Mouse (Mus musculus): Measurements from ENCODE around the gene Ttll1. TPM values are rescaled to one million over a fixed set of nuclear protein-coding genes. Genes with fewer than 3 reads are reported as not detected.
"Not testable (repeated sequence)": the region's sequence is repeated elsewhere in the genome, so short reads cannot be mapped to it uniquely, and the experiment has no call there.

The Ttll1 gene
- total RNA-seq, 1 experiment from 2014 or later = 8.5 TPM

DNA sequence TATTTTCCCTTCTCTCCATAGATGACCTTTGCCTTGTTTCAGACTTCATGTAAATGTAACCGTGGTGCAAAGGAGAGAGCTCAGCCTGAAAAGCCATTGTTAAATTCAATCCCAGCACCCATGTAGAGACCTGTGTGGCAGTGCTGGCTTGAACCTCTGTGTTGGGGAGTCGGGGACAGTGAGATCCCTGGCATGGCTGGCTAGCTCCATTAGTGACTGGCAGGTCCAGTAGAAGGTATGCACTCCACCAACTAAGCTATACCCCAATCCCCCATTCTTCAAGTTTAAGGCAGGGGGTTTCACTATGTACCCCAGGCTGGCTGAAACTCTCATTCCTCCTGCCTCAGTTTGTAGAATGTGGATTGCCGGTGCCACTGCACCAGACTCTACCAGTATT, 13.6 kb upstream of the Ttll1 start:
- no peak for ATAC-seq (replicated peaks; ENCODE audit: low read depth, poor library complexity, severe bottlenecking)

DNA sequence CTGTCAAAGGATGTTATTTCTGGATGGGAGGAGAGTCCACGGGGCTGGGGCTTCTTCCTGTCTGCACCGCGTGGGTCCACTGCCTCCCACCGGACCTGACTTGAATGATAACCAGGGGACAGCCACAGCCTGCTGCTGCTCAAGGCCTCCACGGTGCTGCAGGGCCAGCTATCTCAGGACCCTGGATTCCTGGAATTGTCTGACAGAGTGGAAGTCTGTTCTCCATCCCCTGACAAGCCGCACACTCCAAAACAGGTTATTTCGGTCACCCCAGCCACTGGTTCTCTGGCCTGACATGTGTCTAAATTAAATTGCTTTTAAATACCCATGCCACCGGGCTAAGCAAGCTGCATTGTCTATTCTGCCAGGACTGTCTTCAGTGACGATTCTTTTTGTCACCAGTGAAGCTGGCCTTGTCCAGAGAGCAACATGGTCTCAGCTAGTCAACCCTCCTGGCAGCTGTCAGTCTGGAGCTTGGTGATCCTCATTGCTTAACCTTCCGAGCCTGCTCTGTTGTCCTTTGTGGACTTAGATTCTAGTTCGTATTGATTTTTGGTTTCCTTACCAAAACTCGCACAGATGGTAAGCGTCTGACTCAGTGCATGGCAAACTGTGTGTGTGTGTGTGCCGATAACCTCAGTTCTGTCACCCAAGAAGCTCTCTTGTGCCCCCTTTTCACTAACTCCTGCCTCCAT, 13.1 kb upstream of the Ttll1 start:
- no peak for ATAC-seq (replicated peaks; ENCODE audit: low read depth, poor library complexity, severe bottlenecking)

DNA sequence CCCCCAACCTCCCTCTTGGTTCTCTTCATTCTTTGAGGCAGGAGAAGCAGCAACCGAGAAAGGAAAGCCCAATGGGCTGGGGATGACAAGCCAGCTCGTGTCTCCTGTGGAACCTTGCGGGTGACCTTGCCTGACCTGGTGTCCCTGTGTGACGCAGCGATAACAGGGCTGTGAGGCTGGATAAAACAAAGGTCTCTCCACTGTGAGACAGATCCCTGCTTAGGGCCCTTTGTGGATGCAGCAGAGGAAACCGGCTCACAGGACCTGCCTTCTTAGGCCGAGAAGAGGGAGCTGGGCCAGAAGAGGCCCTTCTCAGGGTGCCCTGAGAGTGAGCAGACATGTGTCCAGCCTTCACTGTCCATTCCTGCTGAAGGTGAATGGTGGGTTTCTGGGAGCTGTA, 12.5 kb upstream of the Ttll1 start:
- no peak for ATAC-seq (replicated peaks; ENCODE audit: low read depth, poor library complexity, severe bottlenecking)

DNA sequence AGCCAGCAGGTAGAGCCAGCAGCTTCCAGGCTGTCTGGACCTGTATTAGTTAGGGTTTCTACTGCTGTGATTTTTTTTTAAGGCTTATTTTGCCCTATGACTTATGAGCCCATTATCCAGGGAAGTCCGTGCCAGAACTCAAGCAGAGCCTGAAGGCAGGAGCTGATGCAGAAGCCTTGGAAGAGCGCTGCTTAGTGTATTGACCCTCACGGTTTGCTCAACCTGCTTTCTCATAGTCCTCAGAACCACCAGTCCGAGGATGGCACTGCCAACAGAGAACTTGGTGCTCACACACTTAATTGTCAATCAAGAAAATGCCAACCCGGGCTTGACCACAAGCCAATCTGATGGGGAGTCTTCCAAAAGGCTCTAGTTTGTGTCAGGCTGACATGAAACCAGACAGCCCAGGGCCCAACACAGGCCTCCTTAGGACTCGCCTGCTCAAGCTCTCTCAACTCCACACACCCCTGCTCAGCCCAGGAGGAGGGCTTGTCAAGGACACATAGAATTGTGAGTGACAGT, 10.2 kb upstream of the Ttll1 start:
- ATAC-seq (replicated peaks; ENCODE audit: low read depth, poor library complexity, severe bottlenecking) = no peak

DNA sequence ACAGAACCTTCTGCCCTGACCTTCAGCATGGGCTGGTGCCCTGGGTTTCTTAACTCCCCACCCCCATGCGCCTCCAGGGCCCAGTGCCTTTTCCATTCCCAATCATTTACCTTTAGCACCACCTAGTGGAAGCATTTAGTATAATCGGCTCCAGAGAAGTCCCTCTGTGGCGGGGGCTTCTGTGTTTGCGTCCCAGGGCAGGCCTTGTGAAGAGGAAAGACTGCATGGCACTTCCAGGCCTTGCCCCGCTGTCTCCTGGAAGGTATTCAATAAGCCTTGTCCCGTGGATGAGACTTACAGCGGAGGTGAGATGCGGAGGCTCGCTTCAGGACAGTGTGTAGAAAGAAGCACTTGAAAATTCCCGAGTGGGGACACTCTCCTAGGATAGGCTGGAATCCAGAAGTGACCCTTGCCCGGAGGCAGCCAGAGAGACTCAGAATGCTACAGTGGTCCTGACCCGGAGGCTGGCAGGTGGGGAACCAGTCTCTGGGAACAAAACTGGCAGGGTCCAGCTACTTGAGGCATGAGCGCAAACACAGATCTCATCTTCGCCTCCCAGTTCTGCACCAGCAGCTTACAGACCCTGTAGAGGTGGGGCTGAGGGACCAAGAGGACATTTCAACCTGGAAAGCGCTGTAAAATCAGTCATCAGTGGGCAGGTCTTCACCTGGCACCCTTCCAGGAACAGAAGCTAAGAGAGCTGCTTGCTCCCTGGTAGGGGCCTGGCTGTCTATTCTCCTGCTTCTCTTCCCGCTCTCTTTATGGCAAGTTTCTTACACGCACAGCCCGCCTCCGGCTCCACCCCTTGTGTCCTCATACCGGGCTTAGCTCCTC, 7.7 kb upstream of the Ttll1 start:
- ATAC-seq (replicated peaks; ENCODE audit: low read depth, poor library complexity, severe bottlenecking) = peak; percentile 93

DNA sequence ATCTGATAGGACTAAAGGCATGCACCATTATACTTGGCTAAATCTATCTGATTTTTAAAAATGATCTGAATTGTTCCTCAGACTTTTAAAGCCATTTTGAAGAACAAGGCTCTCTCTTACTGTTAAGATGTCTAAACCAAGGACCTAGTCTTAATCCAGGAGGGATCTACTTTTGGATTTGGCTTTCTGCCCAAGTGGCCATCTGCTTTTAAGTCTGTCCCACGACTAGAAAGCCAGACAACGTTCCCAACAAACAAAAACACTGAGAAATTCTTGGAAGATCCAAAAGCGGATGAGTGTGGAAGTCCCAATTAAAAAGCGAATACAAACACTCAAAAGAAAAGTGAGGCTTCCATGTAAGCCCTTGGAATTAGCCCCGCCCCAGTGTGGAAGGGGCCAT, 4.3 kb upstream of the Ttll1 start:
- no peak for ATAC-seq (replicated peaks; ENCODE audit: low read depth, poor library complexity, severe bottlenecking)

DNA sequence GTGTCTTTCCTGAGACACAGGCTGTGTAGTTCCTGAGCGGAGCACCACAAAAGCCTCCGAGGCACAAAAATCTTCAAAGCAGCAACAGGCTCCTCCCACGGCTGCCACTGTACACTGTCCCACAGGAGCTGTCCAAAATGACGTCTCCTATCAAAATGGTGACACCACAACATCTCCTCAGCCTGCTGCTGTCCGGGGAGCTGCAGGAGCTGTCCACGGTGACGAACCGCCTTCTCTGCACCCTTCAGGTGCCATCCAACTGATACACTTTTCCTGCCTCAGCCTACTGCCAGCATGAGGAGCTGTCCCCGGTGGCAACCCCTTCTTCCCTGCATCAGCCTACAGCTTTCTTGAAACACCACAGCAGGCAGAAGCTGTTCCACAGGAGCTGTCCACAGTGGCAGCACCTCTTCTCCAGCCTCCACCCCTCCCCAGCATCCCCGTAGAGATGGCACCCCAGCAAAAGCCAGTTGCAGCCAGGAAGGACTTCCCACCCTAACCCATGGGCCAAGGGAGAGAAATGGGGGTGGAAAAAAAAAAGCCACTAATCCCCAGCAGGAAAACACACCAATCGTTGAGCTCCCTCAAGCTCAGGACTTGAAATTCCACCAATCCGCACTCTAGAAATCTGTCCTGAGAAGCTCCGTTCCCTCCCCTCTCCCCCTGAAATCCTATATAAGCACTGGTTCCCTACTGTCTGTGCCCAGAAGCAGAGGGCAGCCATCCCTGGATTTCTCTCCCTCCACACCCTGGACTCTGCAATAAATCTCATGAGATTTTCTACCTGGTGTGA, 2.0 kb upstream of the Ttll1 start:
- ATAC-seq (replicated peaks; ENCODE audit: low read depth, poor library complexity, severe bottlenecking) = no peak

DNA sequence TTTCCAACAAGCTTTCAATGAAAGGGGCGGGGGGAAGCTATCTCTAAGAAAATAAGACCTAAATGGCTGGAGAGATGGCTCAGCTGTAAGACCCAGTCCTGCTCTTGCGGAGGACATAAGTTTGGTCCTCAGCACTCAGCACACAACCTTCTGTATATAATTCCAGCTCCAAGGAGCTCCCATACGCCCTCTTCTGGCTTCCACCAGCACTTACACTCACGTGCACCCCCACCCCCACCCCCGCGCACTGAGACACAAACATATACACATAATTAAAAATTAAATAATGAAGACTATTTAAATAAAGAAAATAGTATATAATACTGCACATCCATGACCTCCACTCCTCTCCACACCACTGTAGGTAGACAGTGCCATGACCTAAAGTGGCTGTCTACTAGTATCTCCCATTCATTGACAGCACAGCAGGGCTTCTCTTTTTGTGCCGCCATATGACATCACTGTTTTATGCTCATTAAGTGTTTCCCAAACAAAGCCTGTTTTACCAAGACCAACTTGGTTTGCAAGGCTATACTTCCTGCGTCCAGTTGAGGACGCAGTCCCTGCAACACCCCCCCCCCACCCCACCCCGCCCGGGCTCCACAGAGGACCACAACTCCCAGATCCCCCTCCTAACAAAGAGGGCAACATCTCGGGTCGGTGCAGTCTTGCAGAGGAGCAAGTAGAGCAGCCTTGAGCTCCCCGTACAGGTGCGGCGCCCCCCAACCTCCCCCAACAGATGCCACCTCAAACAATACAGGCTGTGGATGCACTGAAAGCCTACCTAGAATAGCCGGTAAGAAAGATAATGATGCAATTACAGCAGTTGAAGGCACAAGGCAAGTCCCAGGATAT, 516 bp downstream of the Ttll1 start:
- ATAC-seq (replicated peaks; ENCODE audit: low read depth, poor library complexity, severe bottlenecking) = no peak

DNA sequence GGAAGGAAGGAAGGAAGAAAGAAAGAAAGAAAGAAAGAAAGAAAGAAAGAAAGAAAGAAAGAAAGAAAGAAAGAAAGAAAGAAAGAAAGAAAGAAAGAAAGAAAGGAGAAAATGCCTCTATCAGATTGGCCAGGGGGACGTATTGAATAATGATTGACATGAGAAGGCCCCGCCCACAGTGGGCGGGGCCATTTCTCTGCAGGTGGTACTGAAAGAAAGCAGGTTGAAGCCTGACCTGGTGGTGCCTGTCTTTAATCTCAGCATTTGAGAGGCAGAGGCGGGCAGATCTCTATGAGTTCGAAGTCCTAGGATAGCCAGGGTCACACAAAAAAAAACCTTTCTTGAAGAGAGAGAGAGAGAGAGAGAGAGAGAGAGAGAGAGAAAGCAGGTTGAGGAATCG, 9.2 kb downstream of the Ttll1 start:
- ATAC-seq (replicated peaks; ENCODE audit: low read depth, poor library complexity, severe bottlenecking) = not testable (repeated sequence)

DNA sequence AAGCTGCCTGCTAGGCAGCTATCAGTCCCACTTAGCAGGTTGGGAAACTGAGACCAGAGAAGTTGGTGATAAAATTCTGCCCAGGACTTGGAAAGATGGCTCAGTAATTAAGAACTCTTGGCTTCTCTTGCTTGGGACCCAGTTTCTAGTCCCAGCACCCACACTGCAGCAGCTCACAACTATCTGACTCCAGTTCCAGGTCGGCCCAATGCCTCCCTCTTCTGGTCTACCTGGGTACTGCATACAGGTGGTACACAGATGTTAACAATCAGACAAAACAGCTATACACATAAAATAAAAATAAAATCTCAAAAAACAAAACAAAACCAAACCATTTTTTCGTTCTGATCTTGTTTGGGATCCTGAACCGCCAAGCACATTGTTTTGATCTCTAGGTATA, 10.3 kb downstream of the Ttll1 start:
- ATAC-seq (replicated peaks; ENCODE audit: low read depth, poor library complexity, severe bottlenecking) = 0 out of 2 replicates have a peak, but pooled peaks have one; percentile 47

DNA sequence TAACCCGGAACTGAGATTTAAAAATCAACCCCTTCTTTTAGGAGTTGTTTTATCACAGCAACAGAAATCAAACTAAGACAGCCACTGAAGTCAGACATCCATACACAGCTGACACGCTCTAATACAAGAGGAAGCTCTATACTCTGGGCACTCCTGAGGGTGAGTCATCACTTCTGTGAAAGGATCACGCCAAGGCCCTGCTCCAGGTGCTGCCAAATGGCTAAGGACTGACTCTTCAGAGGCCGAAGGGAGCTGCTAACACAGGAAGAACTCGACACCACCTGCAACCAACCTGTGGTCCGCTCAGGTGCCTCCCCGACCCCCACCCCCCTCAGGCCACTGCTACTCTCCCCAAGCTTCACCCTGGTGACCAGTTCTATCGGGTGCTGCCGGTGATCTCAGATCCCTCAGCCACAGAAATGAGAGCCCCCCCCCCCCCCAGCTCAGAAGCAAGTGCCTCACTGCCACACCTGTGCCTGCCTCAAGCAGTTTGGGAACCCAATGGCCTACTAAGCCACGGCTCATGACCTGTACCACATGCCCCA, 11.4 kb downstream of the Ttll1 start:
- no peak for ATAC-seq (replicated peaks; ENCODE audit: low read depth, poor library complexity, severe bottlenecking)

DNA sequence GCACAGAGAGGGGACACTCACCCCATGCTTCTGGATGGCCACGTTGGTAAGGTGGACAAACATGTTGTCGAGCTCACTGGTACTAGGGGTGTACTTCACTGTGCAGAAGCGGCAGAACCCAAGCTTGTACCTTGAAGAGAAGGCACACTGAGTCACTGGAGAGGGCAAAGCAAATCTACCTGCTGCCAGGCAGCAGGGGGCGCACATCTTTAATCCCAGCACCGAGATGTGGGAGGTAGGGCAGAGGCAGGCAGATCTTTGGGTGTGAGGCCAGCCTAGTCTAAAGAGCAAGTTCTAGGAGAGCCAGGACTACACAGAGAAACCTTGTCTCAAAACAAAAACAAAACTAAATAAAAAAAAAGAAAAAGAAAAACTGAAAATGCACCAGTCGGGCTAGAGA, 13.4 kb downstream of the Ttll1 start:
- no peak for ATAC-seq (replicated peaks; ENCODE audit: low read depth, poor library complexity, severe bottlenecking)

DNA sequence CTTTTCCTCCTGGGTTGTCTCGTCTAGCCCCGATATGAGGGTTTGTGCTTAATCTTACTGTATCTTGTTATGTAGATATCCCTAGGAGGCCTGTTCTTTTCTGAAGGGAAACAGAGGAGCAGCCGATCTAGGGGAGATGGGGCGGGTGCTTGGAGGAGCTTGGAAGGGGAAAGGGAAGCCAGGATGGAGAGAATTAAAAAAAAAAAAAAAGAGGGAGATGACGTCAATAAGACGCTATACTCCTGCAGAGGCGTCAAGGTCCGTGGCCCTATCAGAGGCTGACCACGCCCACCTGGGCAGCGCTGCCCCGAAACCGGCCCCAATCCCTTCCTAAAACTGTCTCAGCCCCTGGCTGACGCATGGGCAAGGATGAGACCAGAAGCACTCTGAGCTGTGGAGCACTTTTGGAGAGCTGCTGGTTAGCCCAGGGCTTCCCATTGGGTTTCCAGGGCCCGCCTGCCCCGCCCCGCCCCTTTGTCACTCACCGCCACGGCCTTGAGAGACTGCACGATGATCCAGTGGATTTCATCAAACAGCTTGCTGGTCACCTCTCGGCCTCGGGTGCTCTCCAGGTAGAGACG, 14.8 kb downstream of the Ttll1 start:
- no peak for ATAC-seq (replicated peaks; ENCODE audit: low read depth, poor library complexity, severe bottlenecking)

DNA sequence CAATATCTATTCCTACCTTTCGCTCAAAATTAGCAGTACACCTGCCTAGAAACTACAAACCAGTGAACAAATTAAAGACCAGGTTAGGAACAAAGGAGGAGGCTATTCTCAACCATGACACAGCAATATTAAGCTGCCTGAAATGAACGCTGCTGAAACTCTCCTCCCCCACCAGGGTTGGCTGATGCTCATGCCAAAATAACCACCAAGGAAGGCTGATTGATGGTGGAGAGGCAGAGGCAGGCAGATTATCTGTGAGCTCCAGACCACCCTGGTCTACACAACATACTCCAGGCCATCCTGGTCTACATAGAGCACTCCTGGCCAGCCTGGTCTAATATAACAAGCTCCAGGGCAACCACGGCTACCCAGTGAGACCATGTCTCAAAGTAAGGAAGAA, 15.5 kb downstream of the Ttll1 start:
- no peak for ATAC-seq (replicated peaks; ENCODE audit: low read depth, poor library complexity, severe bottlenecking)

DNA sequence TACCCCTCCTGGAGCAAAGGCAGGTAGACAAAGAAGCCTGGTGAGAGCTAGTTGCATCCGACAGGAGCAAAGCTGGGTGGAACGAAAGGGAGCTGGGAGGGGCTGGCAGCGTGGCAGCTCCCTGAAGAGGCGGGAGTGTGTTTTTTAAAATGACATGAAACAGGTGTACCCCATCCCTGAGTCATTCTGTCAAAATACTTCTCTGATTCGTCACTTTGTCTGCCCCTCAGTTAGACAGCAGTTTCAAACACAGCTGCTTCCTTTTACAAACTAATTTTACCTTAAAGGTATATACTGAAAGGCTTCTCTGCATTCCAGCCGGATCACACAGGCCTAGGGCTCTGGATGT, 16.1 kb downstream of the Ttll1 start:
- ATAC-seq (replicated peaks; ENCODE audit: low read depth, poor library complexity, severe bottlenecking) = no peak

DNA sequence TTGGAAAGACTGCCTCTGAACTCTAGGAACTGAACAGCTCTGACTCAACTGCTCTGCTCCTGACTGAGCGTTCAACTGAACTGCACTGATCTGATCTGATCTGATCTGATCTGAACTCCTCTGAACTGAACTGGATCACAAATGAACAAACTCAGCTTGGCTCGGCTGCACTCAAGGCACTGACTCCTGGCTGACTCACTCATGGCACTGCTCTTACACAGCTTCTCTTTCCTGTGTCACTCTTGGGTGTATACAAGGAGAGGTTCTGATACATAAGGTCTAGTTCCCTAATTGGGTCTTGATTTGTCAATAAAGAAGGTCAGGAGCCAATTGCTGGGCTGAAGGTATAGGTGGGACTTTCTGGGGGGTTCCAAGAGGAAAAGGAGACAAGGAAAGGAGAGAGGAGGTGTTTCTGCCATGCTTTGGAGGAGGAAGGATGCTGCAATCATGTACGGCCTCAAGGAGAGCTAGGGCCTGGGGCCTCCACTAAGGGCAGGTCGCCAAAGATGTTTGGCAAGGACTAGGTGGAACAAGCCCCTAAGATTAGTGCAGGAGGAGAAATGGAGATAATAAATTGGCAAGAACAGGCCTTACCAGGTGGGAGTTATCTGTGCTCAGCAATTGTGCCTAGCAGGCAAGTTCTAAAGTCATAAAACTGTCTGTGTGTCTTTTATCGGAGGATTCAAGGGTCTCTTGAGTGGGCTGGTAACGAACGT, 16.7 kb downstream of the Ttll1 start:
- 0 out of 2 replicates have a peak, but pooled peaks have one; percentile 15 for ATAC-seq (replicated peaks; ENCODE audit: low read depth, poor library complexity, severe bottlenecking)

DNA sequence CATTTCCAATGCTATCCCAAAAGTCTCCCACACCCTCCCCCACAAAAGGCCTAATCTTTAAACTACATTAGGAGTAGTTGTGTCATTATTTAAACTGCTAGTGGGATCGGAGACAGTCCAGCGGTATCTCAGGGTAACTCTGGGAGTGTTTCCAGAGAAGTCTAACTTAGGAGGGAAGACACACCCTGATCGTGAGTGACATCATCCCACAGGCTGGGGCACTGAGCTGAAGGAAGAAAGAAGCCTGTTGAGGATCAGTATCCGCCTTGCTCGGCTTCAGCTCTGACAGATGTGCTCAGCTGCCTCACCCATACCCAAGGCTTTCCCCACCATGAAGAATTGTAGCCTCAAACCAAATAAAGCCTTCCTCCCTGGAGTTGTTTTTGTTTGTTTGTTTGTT, 18.8 kb downstream of the Ttll1 start:
- ATAC-seq (replicated peaks; ENCODE audit: low read depth, poor library complexity, severe bottlenecking) = no peak

DNA sequence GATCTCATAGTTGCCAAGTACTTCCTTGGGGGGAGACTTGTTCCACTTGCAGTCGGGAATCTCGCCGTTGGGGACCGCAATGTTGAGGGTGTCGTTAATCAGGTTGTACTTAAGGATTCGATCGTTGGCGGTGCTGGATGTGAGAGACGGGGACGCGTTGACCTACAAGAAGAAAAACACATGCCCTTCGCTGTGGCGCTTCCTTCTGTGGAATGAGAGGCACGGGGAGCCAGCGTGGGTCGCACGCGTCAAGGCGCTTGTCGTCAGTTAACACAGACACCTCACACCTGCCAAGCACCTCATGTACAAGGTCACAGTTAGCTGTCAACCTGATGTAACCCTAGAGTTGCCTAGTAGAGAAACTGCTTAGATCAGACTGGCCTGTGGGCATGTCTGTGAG, 21.2 kb downstream of the Ttll1 start:
- no peak for ATAC-seq (replicated peaks; ENCODE audit: low read depth, poor library complexity, severe bottlenecking)
